Mouse (Mus musculus) midbrain, embryonic 12.5 days (tissue): ENCODE results near the gene Dph3. TPM values are rescaled to one million over a fixed set of nuclear protein-coding genes. Genes with fewer than 3 reads are reported as not detected.

Source experiments
- ATAC-seq: fragments of 200-750 bp; cut with Nextera tagmentation; 2 replicates; pipeline ENCODE4 v1.8.0; 2017; ENCODE audit warnings: low read depth, moderate TSS enrichment, moderate library complexity; ENCODE audit not compliant: low FRiP score
- H3K27ac ChIP-seq: fragments of 300-500 bp; sonication (generic); replicated peaks from 2 replicates; pipeline ENCODE4 v1.5.1; 2016; ENCODE audit warnings: mild to moderate bottlenecking
- H3K27me3 ChIP-seq: fragments of 300-500 bp; sonication (generic); 2 replicates; pipeline ENCODE4 v1.6.1; 2016; ENCODE audit warnings: mild to moderate bottlenecking
- H3K36me3 ChIP-seq: fragments of 300-500 bp; sonication (generic); 2 replicates; pipeline ENCODE4 v1.6.1; 2016
- H3K4me1 ChIP-seq: fragments of 300-500 bp; sonication (generic); 2 replicates; pipeline ENCODE4 v1.6.1; 2016
- H3K4me2 ChIP-seq: fragments of 300-500 bp; sonication (generic); replicated peaks from 2 replicates; pipeline ENCODE4 v1.6.1; 2016; ENCODE audit warnings: mild to moderate bottlenecking, moderate library complexity
- H3K4me3 ChIP-seq: fragments of 300-500 bp; sonication (generic); 2 replicates; pipeline ENCODE4 v1.5.1; 2016; ENCODE audit warnings: mild to moderate bottlenecking
- H3K9ac ChIP-seq: fragments of 300-500 bp; sonication (generic); replicated peaks from 2 replicates; pipeline ENCODE4 v1.6.1; 2016; ENCODE audit warnings: mild to moderate bottlenecking, moderate library complexity
- H3K9me3 ChIP-seq: fragments of 300-500 bp; sonication (generic); 2 replicates; pipeline ENCODE4 v1.6.1; 2016; ENCODE audit warnings: mild to moderate bottlenecking
- WGBS: fragments of 180-500 bp; shearing (Covaris S2); methylation state at CpG from one replicate; pipeline ENCODE4 v1.1.7; 2016; 5-methylcytosine and 5-hydroxymethylcytosine counted together
- polyA plus RNA-seq: library from polyadenylated mRNA; unstranded; fragments of >200 nt; fragmentation: Nextera tagmentation; extraction: Ambion mirVana; gene quantifications from 2 replicates; pipeline ENCODE4 v1.2.1, GENCODE M21; 2016

The Dph3 gene
- polyA plus RNA-seq, 1 experiment from 2014 or later: 76.9 TPM

DNA sequence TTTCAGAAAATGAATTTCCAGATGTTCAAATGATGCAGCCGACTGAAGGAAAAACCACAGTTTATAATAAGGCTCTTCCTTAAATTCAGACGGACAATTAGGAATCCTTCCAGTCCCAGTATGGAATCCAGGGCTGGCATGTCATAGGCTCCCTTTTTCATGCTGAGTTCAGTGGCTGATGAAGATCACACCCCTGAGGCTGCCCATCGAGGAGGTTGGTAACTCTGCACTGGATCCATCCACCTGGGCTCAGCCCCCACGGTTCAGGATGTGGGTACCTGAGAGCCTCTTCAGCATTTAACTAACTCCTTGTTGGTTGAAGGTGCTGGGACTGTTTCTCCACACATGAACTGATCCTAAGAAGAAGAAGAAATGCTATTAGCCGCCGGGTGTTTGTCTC lies 2.6 kb downstream of the Dph3 start:
- H3K4me2 ChIP-seq: no peak overlapping the region
- H3K36me3 ChIP-seq: peaks cover 28% of the 10 kb centered on the region
- H3K9ac ChIP-seq: no peak overlapping the region
- H3K27ac ChIP-seq: no peak overlapping the region
- H3K4me3 ChIP-seq: no peak overlapping the region
- ATAC-seq: no peak
- no peaks in the 10 kb centered on the region for H3K9me3 ChIP-seq
- H3K4me1 ChIP-seq: peaks cover 15% of the 10 kb centered on the region
- WGBS: 97% methylated on average over 6 of the region's 6 CpGs
- H3K27me3 ChIP-seq: no peaks in the 10 kb centered on the region

DNA sequence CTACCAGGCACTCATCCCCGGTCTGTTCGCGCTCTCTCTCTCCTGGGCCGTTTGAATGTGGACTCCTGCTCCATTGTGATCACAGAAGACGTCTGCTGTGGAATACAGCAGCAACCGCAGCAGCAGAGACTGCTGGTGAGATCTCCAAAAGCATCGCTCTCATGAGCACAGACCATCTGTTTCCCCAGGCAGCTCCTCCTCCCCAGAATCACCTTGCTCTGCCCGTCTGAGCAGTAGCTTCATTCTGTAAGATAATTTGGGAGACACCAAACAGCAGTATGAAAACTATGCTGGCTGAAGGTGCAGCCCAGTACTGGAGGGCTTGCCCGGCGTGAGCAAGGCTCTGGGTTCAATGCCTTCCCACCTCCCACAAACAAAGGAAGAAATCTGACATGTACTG lies 4.5 kb downstream of the Dph3 start:
- Histone ChIP-seq H3K27me3 (no peaks in the 10 kb centered on the region), H3K4me3 (no peak overlapping the region), H3K4me1 (peaks cover 4% of the 10 kb centered on the region), H3K9me3 (no peaks in the 10 kb centered on the region), H3K9ac (no peak overlapping the region), H3K36me3 (peaks cover 28% of the 10 kb centered on the region), H3K4me2 (no peak overlapping the region), H3K27ac (no peak overlapping the region)
- no peak for ATAC-seq
- WGBS: 91% methylated on average over 10 of the region's 10 CpGs

DNA sequence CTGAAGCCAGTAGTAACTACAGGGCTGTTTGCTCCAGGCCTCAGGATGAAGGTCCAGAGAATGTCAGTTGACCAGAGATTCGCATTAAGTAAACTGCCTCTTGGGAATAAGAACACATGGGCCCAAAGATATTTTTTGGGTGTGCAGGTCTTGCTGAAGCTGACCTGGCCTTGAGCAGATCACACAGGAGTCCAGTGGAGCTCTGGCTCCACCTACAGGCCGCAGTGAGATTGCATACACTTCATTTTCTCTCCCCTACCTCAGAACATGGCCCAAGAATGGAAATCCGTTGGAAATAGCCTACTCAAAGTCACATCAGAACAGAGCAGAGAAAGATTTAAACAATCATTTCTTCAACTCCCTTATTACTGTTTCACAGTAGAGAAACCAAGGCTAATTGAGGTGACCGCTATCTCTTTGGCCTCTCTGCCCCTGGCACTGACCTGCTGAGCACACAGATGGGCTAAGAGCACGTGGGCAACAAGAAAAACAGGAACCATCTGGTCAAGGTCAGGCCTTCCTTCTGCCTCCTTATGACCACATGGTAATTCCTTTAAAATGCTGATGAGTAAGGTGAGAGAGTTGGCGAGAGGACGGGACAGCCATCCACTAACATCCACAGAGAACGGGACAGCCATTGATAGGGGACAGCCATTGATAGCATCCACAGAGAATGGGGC lies 8.5 kb downstream of the Dph3 start:
- Histone ChIP-seq H3K4me3 (no peak overlapping the region), H3K27ac (no peak overlapping the region), H3K27me3 (no peaks in the 10 kb centered on the region), H3K36me3 (peaks cover 18% of the 10 kb centered on the region), H3K9me3 (no peaks in the 10 kb centered on the region), H3K4me1 (no peaks in the 10 kb centered on the region), H3K9ac (no peak overlapping the region), H3K4me2 (no peak overlapping the region)
- no peak for ATAC-seq
- 50% methylated on average over 8 of the region's 8 CpGs for whole genome bisulfite sequencing

DNA sequence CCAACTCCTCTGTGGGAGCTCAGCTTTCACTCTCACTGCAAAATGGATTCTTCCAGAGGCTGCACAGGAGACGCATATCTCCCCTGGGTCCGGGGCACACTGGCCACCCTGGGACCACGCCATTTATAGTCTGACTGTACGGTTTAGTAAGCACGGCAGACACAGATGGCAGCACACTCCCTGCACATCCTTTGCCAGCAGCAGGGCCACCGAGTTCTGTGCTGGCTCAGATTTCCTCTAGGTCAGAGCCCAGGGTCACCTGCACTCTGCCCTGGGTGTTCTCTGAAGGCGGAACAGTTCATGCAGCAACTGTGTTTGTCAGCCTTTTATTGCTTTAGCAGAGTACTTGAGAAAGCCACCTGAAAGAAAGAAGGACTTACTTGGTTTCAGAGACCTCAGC lies 11.6 kb downstream of the Dph3 start:
- WGBS: 75% methylated on average over 7 of the region's 7 CpGs
- Histone ChIP-seq H3K9ac (no peak overlapping the region), H3K36me3 (no peaks in the 10 kb centered on the region), H3K27ac (no peak overlapping the region), H3K4me3 (no peak overlapping the region), H3K4me1 (no peaks in the 10 kb centered on the region), H3K4me2 (no peak overlapping the region), H3K27me3 (no peaks in the 10 kb centered on the region), H3K9me3 (no peaks in the 10 kb centered on the region)
- no peak for ATAC-seq

DNA sequence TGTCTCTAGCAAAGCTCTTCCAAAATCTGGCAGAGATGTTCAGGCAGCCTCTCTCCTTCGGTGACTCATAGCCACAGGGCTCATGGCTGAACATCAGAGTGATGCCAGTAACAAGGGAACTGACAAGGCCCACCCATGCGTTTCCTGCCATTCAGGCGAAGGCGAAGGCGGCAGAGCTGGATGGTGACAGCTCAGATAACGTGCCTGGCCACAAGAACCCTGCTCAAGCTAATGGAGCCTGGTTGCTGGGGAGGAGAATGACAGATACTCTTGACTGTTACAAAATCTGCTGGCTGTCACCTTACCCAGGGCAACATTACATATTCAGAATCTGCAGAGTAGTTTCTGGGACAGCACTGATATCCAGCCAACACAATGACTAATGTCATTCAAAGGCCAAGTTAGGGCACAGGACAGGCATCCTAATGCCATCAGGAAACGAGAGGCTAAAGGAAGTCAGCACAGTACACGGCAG lies 12.3 kb downstream of the Dph3 start:
- Histone ChIP-seq H3K27ac (no peak overlapping the region), H3K9ac (no peak overlapping the region), H3K4me3 (no peak overlapping the region), H3K4me1 (no peaks in the 10 kb centered on the region), H3K36me3 (no peaks in the 10 kb centered on the region), H3K9me3 (no peaks in the 10 kb centered on the region), H3K27me3 (no peaks in the 10 kb centered on the region), H3K4me2 (no peak overlapping the region)
- no peak for ATAC-seq
- WGBS: 65% methylated on average over 8 of the region's 8 CpGs

DNA sequence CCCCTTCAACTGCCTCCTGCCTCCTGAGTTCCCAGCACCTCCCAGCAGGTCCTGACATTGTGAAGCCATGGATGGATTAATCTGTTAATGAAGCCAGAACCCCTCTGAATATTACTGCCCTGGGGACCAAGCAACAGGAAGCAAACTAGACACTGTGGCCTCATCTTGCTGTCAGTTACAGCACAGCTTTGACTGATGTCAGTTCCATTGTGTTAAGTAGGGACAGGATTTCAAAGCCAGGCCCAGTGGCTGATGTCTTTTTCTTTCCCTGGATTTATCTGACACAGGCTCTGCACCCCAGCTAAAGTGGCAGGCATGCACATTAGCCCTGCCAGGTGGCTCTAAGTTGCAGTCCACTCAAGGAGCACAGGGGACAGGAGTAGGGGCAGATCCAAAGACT lies 12.7 kb downstream of the Dph3 start:
- H3K4me2 ChIP-seq: no peak overlapping the region
- no peak overlapping the region for H3K4me3 ChIP-seq
- H3K27me3 ChIP-seq: no peaks in the 10 kb centered on the region
- no peaks in the 10 kb centered on the region for H3K9me3 ChIP-seq
- H3K27ac ChIP-seq: no peak overlapping the region
- no peaks in the 10 kb centered on the region for H3K36me3 ChIP-seq
- ATAC-seq: no peak
- H3K9ac ChIP-seq: no peak overlapping the region
- H3K4me1 ChIP-seq: no peaks in the 10 kb centered on the region

DNA sequence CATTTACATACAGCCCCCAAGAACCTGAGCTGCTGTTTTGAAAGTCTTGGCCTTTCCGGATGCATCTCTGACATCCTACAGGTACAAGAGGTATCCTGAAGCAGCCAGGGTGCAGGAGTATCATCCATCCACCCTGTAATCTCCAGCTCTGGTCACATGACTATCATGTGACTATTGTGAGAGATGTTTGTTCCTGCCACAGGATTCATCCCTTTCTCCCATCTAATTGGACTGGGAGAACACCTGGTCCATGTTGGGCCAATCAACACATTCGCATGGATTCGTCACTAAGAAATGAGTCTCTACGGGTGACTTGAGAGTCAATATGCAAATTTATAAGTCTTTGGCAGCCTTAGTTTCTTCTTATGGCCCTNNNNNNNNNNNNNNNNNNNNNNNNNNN lies 24.1 kb downstream of the Dph3 start:
- Histone ChIP-seq H3K4me1 (no peaks in the 10 kb centered on the region), H3K9ac (no peak overlapping the region), H3K27ac (no peak overlapping the region), H3K4me2 (no peak overlapping the region), H3K27me3 (no peaks in the 10 kb centered on the region), H3K4me3 (no peak overlapping the region), H3K9me3 (peaks cover 10% of the 10 kb centered on the region), H3K36me3 (no peaks in the 10 kb centered on the region)
- no peak for ATAC-seq
- 95% methylated on average over 4 of the region's 4 CpGs for WGBS

DNA sequence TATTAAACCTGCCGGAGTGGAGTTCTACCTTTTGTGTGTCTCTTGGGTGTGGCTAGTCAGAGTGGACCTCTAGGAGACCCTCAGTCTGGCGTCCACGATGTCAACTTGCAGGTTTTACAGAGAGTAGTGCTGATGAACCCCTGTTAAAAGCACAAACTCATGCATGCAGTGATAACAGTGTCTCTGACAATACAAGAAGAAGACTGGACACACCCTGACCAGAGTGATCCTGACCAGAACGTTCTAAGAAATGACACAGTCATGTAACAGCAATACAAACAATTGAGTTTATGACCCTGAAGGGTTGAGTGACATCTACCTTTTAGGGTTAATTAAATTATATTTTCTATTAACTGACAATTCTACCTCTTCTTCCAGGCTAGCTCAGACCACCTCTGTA lies 27.9 kb downstream of the Dph3 start:
- no peaks in the 10 kb centered on the region for H3K27me3 ChIP-seq
- H3K4me3 ChIP-seq: no peak overlapping the region
- H3K4me2 ChIP-seq: no peak overlapping the region
- no peaks in the 10 kb centered on the region for H3K36me3 ChIP-seq
- H3K27ac ChIP-seq: no peak overlapping the region
- WGBS: 83% methylated on average over 4 of the region's 4 CpGs
- no peak for ATAC-seq
- H3K9me3 ChIP-seq: 0 out of 2 replicates have a peak, but pooled peaks cover 2% of the 10 kb centered on the region
- H3K9ac ChIP-seq: no peak overlapping the region
- no peaks in the 10 kb centered on the region for H3K4me1 ChIP-seq

DNA sequence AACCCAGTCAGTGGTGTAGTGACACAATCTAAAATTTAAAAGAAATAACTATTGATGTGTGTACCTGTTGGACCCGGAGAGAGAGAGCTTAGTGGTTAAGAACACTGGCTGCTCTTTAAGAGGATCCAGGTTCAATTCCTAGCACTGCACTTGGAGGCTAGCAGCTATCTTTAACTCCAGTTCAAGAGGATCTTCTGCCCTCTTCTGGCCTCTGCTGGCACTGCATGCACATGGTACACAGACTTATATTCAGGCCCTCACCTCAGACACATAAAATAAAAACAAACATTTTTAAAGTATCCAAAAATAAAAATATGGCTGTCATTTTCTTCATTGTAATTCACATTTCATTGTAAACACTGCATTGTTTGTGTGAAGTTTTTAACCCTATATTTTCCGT lies 28.9 kb downstream of the Dph3 start:
- no peaks in the 10 kb centered on the region for H3K27me3 ChIP-seq
- no peak overlapping the region for H3K4me2 ChIP-seq
- 91% methylated on average over 2 of the region's 2 CpGs for WGBS
- no peak for ATAC-seq
- no peaks in the 10 kb centered on the region for H3K4me1 ChIP-seq
- no peak overlapping the region for H3K9ac ChIP-seq
- no peak overlapping the region for H3K4me3 ChIP-seq
- H3K27ac ChIP-seq: no peak overlapping the region
- H3K9me3 ChIP-seq: 0 out of 2 replicates have a peak, but pooled peaks cover 2% of the 10 kb centered on the region
- no peaks in the 10 kb centered on the region for H3K36me3 ChIP-seq

DNA sequence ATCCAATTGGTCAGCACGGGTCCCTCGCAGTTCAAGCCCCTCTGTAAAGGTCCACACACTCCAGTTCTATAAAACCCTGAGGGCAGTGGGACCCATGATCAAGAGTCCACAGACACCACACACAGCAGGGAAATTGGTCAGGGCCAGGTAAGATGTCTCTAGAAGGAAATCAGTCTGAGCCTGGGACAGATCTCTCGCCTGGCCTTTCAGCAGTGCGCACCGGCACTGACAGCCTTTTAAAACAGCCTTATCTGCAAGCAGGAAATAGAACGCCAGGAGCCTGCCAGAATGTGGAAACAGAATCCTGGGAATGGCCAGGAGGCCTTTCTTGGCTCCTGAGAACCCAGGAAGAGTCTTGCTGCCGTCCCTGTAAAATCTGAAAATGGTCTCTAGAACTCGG lies 29.7 kb downstream of the Dph3 start:
- Histone ChIP-seq H3K9me3 (0 out of 2 replicates have a peak, but pooled peaks cover 2% of the 10 kb centered on the region), H3K4me2 (no peak overlapping the region), H3K4me3 (no peak overlapping the region), H3K27ac (no peak overlapping the region), H3K36me3 (no peaks in the 10 kb centered on the region), H3K27me3 (no peaks in the 10 kb centered on the region), H3K4me1 (no peaks in the 10 kb centered on the region), H3K9ac (no peak overlapping the region)
- no peak for ATAC-seq
- whole genome bisulfite sequencing: 82% methylated on average over 8 of the region's 8 CpGs

DNA sequence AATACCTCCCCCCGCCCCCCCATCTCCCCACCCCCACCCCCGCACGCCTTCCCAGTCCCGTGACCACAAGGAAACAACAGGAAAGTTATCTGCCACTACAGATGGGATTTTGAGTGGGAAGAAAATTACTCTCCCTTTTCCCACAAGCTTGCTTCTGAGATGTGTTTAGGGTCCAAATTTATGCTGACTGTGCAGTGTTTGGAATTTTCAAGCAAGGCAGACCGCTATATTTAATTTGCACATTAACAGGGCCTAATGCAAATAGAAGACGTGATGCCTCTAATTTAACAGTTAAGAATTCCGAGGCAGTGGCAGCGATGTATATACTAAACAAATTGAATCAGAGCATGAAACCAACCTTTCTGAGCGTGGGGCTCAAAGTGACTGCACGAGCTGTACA lies 30.7 kb downstream of the Dph3 start:
- 71% methylated on average over 10 of the region's 10 CpGs for WGBS
- no peak for ATAC-seq
- no peaks in the 10 kb centered on the region for H3K36me3 ChIP-seq

DNA sequence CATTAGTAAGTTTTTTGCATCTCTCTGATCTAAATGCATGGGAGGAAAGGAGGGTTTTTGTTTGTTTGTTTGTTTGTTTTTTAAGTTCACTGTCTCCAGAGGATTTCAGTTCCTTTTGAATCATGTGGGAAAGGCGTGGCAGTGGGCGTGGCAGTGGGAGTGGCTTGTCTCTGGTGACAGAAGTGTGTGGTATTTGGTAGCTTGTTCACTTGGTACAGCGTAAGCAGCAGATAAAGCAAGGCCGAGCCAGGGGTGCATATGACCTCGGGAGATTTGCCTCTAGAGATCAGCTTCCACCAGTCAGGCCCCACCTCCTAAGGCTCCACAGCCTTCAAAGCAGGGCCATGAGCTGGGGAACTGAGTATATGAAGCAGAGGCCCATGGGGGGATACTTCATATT lies 31.6 kb downstream of the Dph3 start:
- Histone ChIP-seq H3K27me3 (no peaks in the 10 kb centered on the region), H3K36me3 (no peaks in the 10 kb centered on the region), H3K4me3 (no peak overlapping the region), H3K27ac (no peak overlapping the region), H3K9ac (no peak overlapping the region), H3K4me2 (no peak overlapping the region), H3K4me1 (no peaks in the 10 kb centered on the region), H3K9me3 (0 out of 2 replicates have a peak, but pooled peaks cover 2% of the 10 kb centered on the region)
- ATAC-seq: no peak
- WGBS: 79% methylated on average over 5 of the region's 5 CpGs

More for the DNA sequence above, 30.7 kb downstream of the Dph3 start:
- Histone ChIP-seq H3K4me2 (no peak overlapping the region), H3K27me3 (no peaks in the 10 kb centered on the region), H3K4me3 (no peak overlapping the region), H3K9ac (no peak overlapping the region), H3K27ac (no peak overlapping the region), H3K9me3 (0 out of 2 replicates have a peak, but pooled peaks cover 2% of the 10 kb centered on the region), H3K4me1 (no peaks in the 10 kb centered on the region)

DNA sequence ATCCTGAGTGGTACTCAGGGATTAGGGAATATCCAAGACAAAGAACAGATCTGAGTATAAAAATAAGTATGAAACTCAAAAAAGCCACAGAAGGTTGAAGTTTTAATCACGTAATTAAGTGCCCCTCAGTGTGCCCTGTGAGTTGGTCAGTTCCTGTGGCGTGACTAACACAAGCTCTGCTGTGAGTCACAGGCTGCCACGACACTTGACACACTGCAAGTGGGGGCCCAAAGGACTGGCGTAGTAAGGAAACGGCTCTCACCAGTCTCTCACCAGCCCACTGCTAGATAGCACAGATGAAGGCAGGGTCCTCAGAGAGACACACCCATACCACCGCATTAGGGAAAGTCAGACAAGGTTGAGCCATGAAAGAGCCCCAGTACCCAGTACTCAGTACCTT lies 35.4 kb downstream of the Dph3 start:
- H3K27me3 ChIP-seq: no peaks in the 10 kb centered on the region
- no peaks in the 10 kb centered on the region for H3K36me3 ChIP-seq
- no peaks in the 10 kb centered on the region for H3K4me1 ChIP-seq
- H3K4me2 ChIP-seq: no peak overlapping the region
- ATAC-seq: no peak
- no peaks in the 10 kb centered on the region for H3K9me3 ChIP-seq
- no peak overlapping the region for H3K27ac ChIP-seq
- no peak overlapping the region for H3K9ac ChIP-seq
- WGBS: 88% methylated on average over 6 of the region's 6 CpGs
- H3K4me3 ChIP-seq: no peak overlapping the region
